Mouse (Mus musculus) forebrain, embryonic 15.5 days (tissue): Measurements from ENCODE around the gene Polm. TPM values are rescaled to one million over a fixed set of nuclear protein-coding genes. Genes with fewer than 3 reads are reported as not detected.

Source experiments
- ATAC-seq: fragments of 200-750 bp; cut with Nextera tagmentation; replicated peaks from 2 replicates; pipeline ENCODE4 v1.8.0; 2017; ENCODE audit warnings: mild to moderate bottlenecking, moderate TSS enrichment, moderate library complexity
- H3K27ac ChIP-seq: fragments of 300-500 bp; sonication (generic); replicated peaks from 2 replicates; pipeline ENCODE4 v1.5.1; 2015; ENCODE audit warnings: mild to moderate bottlenecking, inconsistent platforms
- H3K27me3 ChIP-seq: fragments of 300-500 bp; sonication (generic); 2 replicates; pipeline ENCODE4 v1.6.1; 2015; ENCODE audit warnings: inconsistent platforms
- H3K36me3 ChIP-seq: fragments of 300-500 bp; sonication (generic); 2 replicates; pipeline ENCODE4 v1.6.1; 2015; ENCODE audit warnings: mild to moderate bottlenecking, inconsistent platforms
- H3K4me1 ChIP-seq: fragments of 300-500 bp; sonication (generic); 2 replicates; pipeline ENCODE4 v1.6.1; 2015; ENCODE audit warnings: inconsistent platforms
- H3K4me2 ChIP-seq: fragments of 300-500 bp; sonication (generic); replicated peaks from 2 replicates; pipeline ENCODE4 v1.6.1; 2015; ENCODE audit warnings: mild to moderate bottlenecking, inconsistent platforms
- H3K4me3 ChIP-seq: fragments of 300-500 bp; sonication (generic); 2 replicates; pipeline ENCODE4 v1.5.1; 2015; ENCODE audit warnings: mild to moderate bottlenecking, inconsistent platforms
- H3K9ac ChIP-seq: fragments of 300-500 bp; sonication (generic); replicated peaks from 2 replicates; pipeline ENCODE4 v1.6.1; 2015; ENCODE audit warnings: mild to moderate bottlenecking, inconsistent platforms
- H3K9me3 ChIP-seq: fragments of 300-500 bp; sonication (generic); 2 replicates; pipeline ENCODE4 v1.6.1; 2016; ENCODE audit warnings: inconsistent platforms
- WGBS: fragments of 180-500 bp; shearing (Covaris S2); methylation state at CpG from one replicate; pipeline ENCODE4 v1.1.7; 2015; ENCODE audit warnings: mixed read lengths; 5-methylcytosine and 5-hydroxymethylcytosine counted together
- polyA plus RNA-seq: library from polyadenylated mRNA; unstranded; fragments of >200 nt; fragmentation: Nextera tagmentation; extraction: Ambion mirVana; gene quantifications from 2 replicates; pipeline ENCODE4 v1.2.1, GENCODE M21; 2015

The Polm gene
- polyA plus RNA-seq, 1 experiment from 2014 or later, result 7.0 TPM

DNA sequence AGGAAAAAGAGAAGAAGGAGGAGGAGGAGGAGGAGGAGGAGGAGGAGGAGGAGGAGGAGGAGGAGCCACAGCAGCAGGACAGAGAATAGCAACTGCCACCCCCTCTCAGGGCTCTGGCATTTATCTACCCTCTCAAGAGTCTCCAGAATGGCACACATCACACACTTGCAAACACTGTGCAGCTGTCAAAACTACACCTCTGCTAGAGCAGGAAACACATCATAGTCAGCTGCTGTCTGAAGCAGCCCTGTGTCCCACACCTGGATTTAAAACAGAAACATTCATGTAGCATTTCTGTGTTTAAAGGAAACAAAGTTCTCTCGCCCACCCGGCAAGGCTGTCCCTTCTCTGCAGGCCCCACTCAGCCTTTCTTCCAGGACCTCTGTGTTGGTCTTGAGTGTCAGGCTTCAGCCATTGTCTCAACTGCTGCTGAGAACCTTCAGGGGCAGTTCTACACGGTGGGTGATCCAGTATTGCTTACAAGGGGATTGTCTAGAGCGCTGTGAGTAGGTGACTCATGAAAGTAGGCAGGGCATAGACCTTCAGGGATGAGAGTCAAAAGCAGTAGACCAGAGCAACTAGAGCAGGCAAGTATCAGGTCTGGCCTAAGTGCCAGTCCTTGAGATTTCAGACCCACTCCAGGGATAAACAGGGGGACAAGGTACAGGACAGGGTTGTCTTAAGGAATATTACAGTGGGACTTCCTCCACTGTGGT, 13.4 kb upstream of the Polm start:
- H3K27me3 ChIP-seq, result no peaks in the 10 kb centered on the region
- H3K4me1 ChIP-seq, result peaks cover 15% of the 10 kb centered on the region
- no peak overlapping the region for H3K4me3 ChIP-seq
- no peaks in the 10 kb centered on the region for H3K36me3 ChIP-seq
- H3K9me3 ChIP-seq, result no peaks in the 10 kb centered on the region
- H3K9ac ChIP-seq, result no peak overlapping the region
- ATAC-seq, result no peak
- 54% methylated on average over 4 of the region's 4 CpGs for WGBS
- no peak overlapping the region for H3K27ac ChIP-seq
- no peak overlapping the region for H3K4me2 ChIP-seq

DNA sequence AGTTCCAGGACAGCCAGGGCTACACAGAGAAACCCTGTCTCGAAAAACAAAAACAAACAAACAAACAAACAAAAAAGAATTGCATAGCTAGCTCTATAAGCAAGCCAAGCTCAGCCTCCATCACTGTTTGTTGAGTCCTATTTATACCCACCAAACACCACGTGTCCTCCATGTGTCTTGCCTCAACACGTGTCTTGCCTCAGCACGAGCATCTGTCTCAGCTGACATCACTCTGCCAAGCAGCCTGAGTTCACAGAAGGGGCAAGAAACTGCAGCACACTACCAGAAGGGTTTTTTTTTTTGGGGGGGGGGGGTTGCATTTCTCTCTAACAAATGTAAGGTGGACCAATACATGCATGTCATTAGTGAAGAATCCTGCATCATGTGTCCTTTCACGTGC, 12.6 kb upstream of the Polm start:
- Histone ChIP-seq H3K4me3 (no peak overlapping the region), H3K9ac (no peak overlapping the region), H3K9me3 (no peaks in the 10 kb centered on the region), H3K4me2 (no peak overlapping the region), H3K36me3 (no peaks in the 10 kb centered on the region), H3K27me3 (no peaks in the 10 kb centered on the region), H3K4me1 (peaks cover 15% of the 10 kb centered on the region), H3K27ac (no peak overlapping the region)
- 60% methylated on average over 5 of the region's 5 CpGs for WGBS
- no peak for ATAC-seq

DNA sequence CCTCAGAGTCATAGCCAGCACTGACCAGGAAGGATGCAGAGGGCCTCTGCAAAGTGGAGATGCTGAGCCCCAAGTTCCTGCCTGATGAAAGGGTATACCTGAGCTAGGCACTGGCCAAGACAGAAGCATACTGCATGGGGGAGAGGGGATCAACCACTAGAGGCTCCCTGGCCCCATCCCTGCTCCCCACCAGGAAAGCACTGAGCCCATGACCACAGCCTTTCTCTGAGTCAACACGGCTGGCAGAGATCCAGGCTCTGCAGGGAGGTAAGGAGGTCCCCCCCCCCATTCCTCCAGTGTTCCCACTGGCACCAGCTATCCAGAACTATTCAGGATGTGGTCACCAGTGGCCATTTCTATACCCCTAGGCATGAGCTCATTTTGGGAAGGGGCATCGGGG, 11.5 kb upstream of the Polm start:
- ATAC-seq, result peak; percentile 72
- Histone ChIP-seq H3K27ac (peak overlapping the region; percentile 75), H3K9ac (no peak overlapping the region), H3K4me3 (no peak overlapping the region), H3K4me1 (peaks cover 15% of the 10 kb centered on the region), H3K9me3 (no peaks in the 10 kb centered on the region), H3K36me3 (no peaks in the 10 kb centered on the region), H3K4me2 (no peak overlapping the region), H3K27me3 (no peaks in the 10 kb centered on the region)
- WGBS, result 49% methylated on average over 2 of the region's 2 CpGs

GRCm38 (mm10) chr11:5848741-5849140, 10.9 kb upstream of the Polm start:
- peaks cover 15% of the 10 kb centered on the region for H3K4me1 ChIP-seq
- no peak overlapping the region for H3K9ac ChIP-seq
- H3K27ac ChIP-seq, result peak overlapping the region; percentile 75
- H3K4me2 ChIP-seq, result no peak overlapping the region
- H3K36me3 ChIP-seq, result no peaks in the 10 kb centered on the region
- H3K9me3 ChIP-seq, result no peaks in the 10 kb centered on the region
- 12% methylated on average over 6 of the region's 6 CpGs for WGBS
- no peak overlapping the region for H3K4me3 ChIP-seq
- peak; percentile 92 for ATAC-seq
- no peaks in the 10 kb centered on the region for H3K27me3 ChIP-seq

- Histone ChIP-seq H3K27ac (no peak overlapping the region), H3K4me3 (no peak overlapping the region), H3K4me1 (peaks cover 15% of the 10 kb centered on the region), H3K9me3 (no peaks in the 10 kb centered on the region), H3K36me3 (no peaks in the 10 kb centered on the region), H3K9ac (no peak overlapping the region), H3K4me2 (no peak overlapping the region), H3K27me3 (no peaks in the 10 kb centered on the region)
- no peak for ATAC-seq
- 79% methylated on average over 7 of the region's 7 CpGs for WGBS
Observed at GRCm38 (mm10) chr11:5846639-5847345, 9.0 kb upstream of the Polm start.

DNA sequence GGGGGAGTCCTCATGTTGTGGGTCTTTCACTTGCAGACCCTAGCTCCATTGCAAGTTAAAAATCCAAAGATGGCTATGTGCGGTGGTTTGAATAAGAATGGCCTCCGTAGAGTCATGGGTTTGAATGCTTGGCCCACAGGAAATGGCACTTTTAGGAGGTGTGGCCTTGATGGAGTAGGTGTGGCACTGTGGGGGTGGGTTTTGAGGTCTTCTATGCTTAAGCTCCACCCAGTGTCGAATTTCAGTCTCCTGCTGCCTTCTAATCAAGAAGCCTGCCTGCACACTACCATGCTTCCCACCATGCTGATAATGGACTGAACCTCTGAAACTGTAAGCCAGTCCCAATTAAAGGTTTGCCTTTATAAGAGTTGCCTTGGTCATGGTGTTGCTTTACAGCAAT, 5.3 kb upstream of the Polm start:
- WGBS, result 79% methylated on average over 3 of the region's 3 CpGs
- Histone ChIP-seq H3K27ac (no peak overlapping the region), H3K9ac (no peak overlapping the region), H3K27me3 (no peaks in the 10 kb centered on the region), H3K9me3 (no peaks in the 10 kb centered on the region), H3K4me2 (no peak overlapping the region), H3K36me3 (no peaks in the 10 kb centered on the region), H3K4me3 (no peak overlapping the region), H3K4me1 (peaks cover 2% of the 10 kb centered on the region; the same call in 1 of the 2 replicates)
- no peak for ATAC-seq

DNA sequence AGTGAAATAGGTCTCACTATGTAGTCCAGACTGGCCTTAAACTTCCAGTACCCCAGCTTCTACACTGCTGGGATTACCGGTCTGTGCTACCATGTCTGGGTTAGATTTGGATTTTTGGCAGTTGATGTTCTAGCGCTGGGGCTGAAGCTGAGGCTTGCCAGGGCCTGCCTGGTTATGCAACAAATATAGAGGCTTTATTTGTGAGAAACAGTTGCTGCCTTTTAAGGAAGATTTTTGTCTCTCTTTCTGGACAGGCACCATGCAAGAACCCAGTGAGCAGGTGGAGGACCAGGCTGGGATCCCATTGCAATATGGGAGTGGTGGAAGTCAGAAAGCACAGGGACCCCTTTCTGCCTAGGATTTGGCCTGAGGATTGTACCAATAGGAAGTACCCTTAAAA, 3.9 kb upstream of the Polm start:
- H3K4me1 ChIP-seq, result peaks cover 8% of the 10 kb centered on the region
- ATAC-seq, result no peak
- no peak overlapping the region for H3K4me2 ChIP-seq
- WGBS, result 96% methylated on average over 2 of the region's 2 CpGs
- H3K4me3 ChIP-seq, result no peak overlapping the region
- no peak overlapping the region for H3K9ac ChIP-seq
- H3K27ac ChIP-seq, result no peak overlapping the region
- no peaks in the 10 kb centered on the region for H3K27me3 ChIP-seq
- H3K9me3 ChIP-seq, result no peaks in the 10 kb centered on the region
- H3K36me3 ChIP-seq, result no peaks in the 10 kb centered on the region

GRCm38 (mm10) chr11:5840346-5840745, 2.5 kb upstream of the Polm start:
- no peak for ATAC-seq
- Histone ChIP-seq H3K4me2 (no peak overlapping the region), H3K4me3 (no peak overlapping the region), H3K36me3 (no peaks in the 10 kb centered on the region), H3K4me1 (peaks cover 8% of the 10 kb centered on the region), H3K9me3 (no peaks in the 10 kb centered on the region), H3K27ac (no peak overlapping the region), H3K9ac (no peak overlapping the region), H3K27me3 (no peaks in the 10 kb centered on the region)
- 77% methylated on average over 7 of the region's 7 CpGs for WGBS

DNA sequence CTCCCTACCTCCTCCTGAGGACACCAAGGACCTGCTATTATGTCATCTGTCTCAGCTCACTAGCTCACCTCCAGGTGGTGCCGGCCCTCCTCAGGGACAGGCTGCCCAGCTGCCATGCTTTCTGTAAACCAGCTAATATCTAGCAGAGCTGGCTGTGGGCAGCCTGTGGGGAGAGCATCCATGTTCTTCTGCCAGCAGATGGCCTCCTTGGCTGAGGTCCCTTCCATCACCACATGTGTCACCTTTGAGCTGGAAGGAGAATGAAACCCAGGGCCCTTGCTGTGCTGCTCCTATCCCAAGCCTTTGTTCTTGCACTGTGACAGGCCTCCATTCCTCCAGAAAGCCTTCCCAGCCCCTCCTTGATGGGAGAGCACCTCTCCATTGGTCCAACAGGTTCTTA, 1.7 kb downstream of the Polm start:
- Histone ChIP-seq H3K9ac (no peak overlapping the region), H3K36me3 (peaks cover 8% of the 10 kb centered on the region; the same call in 1 of the 2 replicates), H3K27ac (no peak overlapping the region), H3K4me3 (no peak overlapping the region), H3K4me1 (peaks cover 8% of the 10 kb centered on the region), H3K9me3 (no peaks in the 10 kb centered on the region), H3K27me3 (no peaks in the 10 kb centered on the region), H3K4me2 (no peak overlapping the region)
- no peak for ATAC-seq
- 56% methylated on average over 1 of the region's 1 CpGs for WGBS

DNA sequence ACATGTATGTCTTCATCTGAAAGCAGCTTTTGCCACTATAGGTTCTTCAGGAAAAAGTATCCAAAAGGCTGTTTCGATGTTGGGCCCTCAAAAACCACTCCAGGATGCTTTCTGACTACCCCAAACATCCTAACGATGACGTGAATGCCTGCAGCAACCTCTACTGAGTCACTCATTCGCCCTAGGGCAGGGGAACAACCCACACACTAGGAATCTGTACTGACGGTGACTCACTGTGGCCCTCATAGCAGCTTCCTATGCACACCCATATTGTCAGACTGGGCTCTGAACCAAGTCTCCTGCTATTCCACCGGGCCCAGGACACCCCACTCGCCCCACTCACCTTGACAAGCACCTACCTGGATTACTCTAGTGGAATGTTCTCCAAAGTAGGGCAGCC, 2.8 kb downstream of the Polm start:
- H3K4me3 ChIP-seq, result no peak overlapping the region
- no peak overlapping the region for H3K4me2 ChIP-seq
- H3K27ac ChIP-seq, result no peak overlapping the region
- peaks cover 8% of the 10 kb centered on the region for H3K4me1 ChIP-seq
- H3K27me3 ChIP-seq, result no peaks in the 10 kb centered on the region
- 86% methylated on average over 7 of the region's 7 CpGs for WGBS
- H3K9ac ChIP-seq, result no peak overlapping the region
- H3K36me3 ChIP-seq, result peaks cover 8% of the 10 kb centered on the region; the same call in 1 of the 2 replicates
- ATAC-seq, result no peak
- H3K9me3 ChIP-seq, result no peaks in the 10 kb centered on the region

GRCm38 (mm10) chr11:5834506-5834905, 3.3 kb downstream of the Polm start:
- Histone ChIP-seq H3K36me3 (peaks cover 10% of the 10 kb centered on the region; the same call in 1 of the 2 replicates), H3K4me3 (no peak overlapping the region), H3K27ac (no peak overlapping the region), H3K4me2 (no peak overlapping the region), H3K4me1 (peaks cover 8% of the 10 kb centered on the region), H3K9me3 (no peaks in the 10 kb centered on the region), H3K9ac (no peak overlapping the region), H3K27me3 (no peaks in the 10 kb centered on the region)
- no peak for ATAC-seq
- WGBS, result 92% methylated on average over 9 of the region's 9 CpGs

- Histone ChIP-seq H3K9me3 (no peaks in the 10 kb centered on the region), H3K36me3 (peaks cover 17% of the 10 kb centered on the region; the same call in 1 of the 2 replicates)
- 94% methylated on average over 12 of the region's 12 CpGs for WGBS
Observed at GRCm38 (mm10) chr11:5829327-5829726, 8.5 kb downstream of the Polm start.

More at GRCm38 (mm10) chr11:5829327-5829726, 8.5 kb downstream of the Polm start:
- Histone ChIP-seq H3K9ac (no peak overlapping the region), H3K4me3 (no peak overlapping the region), H3K27me3 (no peaks in the 10 kb centered on the region), H3K4me1 (no peaks in the 10 kb centered on the region), H3K27ac (no peak overlapping the region), H3K4me2 (no peak overlapping the region)
- ATAC-seq, result no peak
